Mouse (Mus musculus) MEL (cell line): ENCODE results near the gene Sez6l.

Experiments used
- CHD2 ChIP-seq: IDR thresholded peaks from 2 replicates; pipeline ENCODE4 v1.6.1; 2011; ENCODE audit warnings: low read length, improper control_type of control experiment
- CTCF ChIP-seq, 3 experiments: IDR thresholded peaks in 2 of 3; conservative IDR thresholded peaks in 1 of 3; 2 replicates each; pipeline ENCODE4 v1.5.1; 2011 to 2012; ENCODE audit warnings: low read length in 3 of 3, low read depth in 2 of 3, mild to moderate bottlenecking in 2 of 3, improper control_type of control experiment in 1 of 3, inconsistent platforms in 1 of 3, mixed read lengths in 1 of 3, moderate library complexity in 1 of 3; ENCODE audit not compliant: control insufficient read depth in 1 of 3, insufficient read depth in 1 of 3, poor library complexity in 1 of 3, severe bottlenecking in 1 of 3
- E2F4 ChIP-seq: IDR thresholded peaks from 2 replicates; pipeline ENCODE4 v1.6.1; 2011; ENCODE audit warnings: low read depth, low read length, improper control_type of control experiment, borderline replicate concordance
- ELF1 ChIP-seq: IDR thresholded peaks from 2 replicates; pipeline ENCODE4 v1.6.1; 2014; ENCODE audit warnings: low read depth, mild to moderate bottlenecking, inconsistent platforms, low read length, improper control_type of control experiment, moderate library complexity
- EP300 ChIP-seq, 2 experiments: IDR thresholded peaks; 2 replicates each; pipeline ENCODE4 v1.6.1; 2011; ENCODE audit warnings: improper control_type of control experiment in 2 of 2, low read length in 2 of 2, low read depth in 1 of 2, mild to moderate bottlenecking in 1 of 2
- KAT2A ChIP-seq: conservative IDR thresholded peaks from 2 replicates; pipeline ENCODE4 v1.6.1; 2012; ENCODE audit warnings: low read depth, low read length, improper control_type of control experiment, inconsistent platforms
- MAFK ChIP-seq: IDR thresholded peaks from 2 replicates; pipeline ENCODE4 v1.6.1; 2011; ENCODE audit warnings: low read depth, mild to moderate bottlenecking, low read length, improper control_type of control experiment, borderline replicate concordance
- MAX ChIP-seq: IDR thresholded peaks from 2 replicates; pipeline ENCODE4 v1.6.1; 2011; ENCODE audit warnings: low read length, improper control_type of control experiment
- POLR2AphosphoS5 ChIP-seq: IDR thresholded peaks from 2 replicates; pipeline ENCODE4 v1.6.1; 2012; ENCODE audit warnings: low read depth, borderline replicate concordance, mild to moderate bottlenecking, inconsistent platforms, low read length, moderate library complexity, mixed read lengths
- USF2 ChIP-seq, 2 experiments: IDR thresholded peaks; 2 replicates each; pipeline ENCODE4 v1.6.1; 2011 to 2012; ENCODE audit warnings: improper control_type of control experiment in 2 of 2, low read length in 2 of 2, borderline replicate concordance in 1 of 2, inconsistent platforms in 1 of 2, low read depth in 1 of 2, mild to moderate bottlenecking in 1 of 2; ENCODE audit not compliant: insufficient read depth in 1 of 2
- ZC3H11A ChIP-seq: IDR thresholded peaks from 2 replicates; pipeline ENCODE4 v1.6.1; 2012; ENCODE audit warnings: low read depth, mild to moderate bottlenecking, inconsistent platforms, low read length, improper control_type of control experiment
- ZKSCAN1 ChIP-seq: IDR thresholded peaks from 2 replicates; pipeline ENCODE4 v1.6.1; 2012; ENCODE audit warnings: low read depth, mild to moderate bottlenecking, inconsistent platforms, low read length, improper control_type of control experiment, moderate library complexity
- ZNF384 ChIP-seq: IDR thresholded peaks from 2 replicates; pipeline ENCODE4 v1.6.1; 2012; ENCODE audit warnings: low read depth, mild to moderate bottlenecking, inconsistent platforms, low read length, improper control_type of control experiment

GRCm38 (mm10) chr5:112595701-112596632 is 19.0 kb upstream of the Sez6l start:
- no peak for TF ChIP-seq ZNF384
- TF ChIP-seq CHD2, result no peak
- no peak for TF ChIP-seq USF2 (IDR thresholded peaks at IDR 0.05; ENCODE audit: borderline replicate concordance in 1 of 2, insufficient read depth in 1 of 2, low read depth in 1 of 2, low read length in 2 of 2)
- TF ChIP-seq E2F4, result no peak
- no peak for TF ChIP-seq KAT2A
- TF ChIP-seq MAFK, result no peak
- no peak for TF ChIP-seq ZC3H11A
- TF ChIP-seq CTCF (IDR thresholded peaks at IDR 0.05 in 2 of 3, conservative IDR thresholded peaks at IDR 0.05 in 1 of 3; ENCODE audit: control insufficient read depth in 1 of 3, insufficient read depth in 1 of 3, low read depth in 2 of 3, low read length in 3 of 3, poor library complexity in 1 of 3, severe bottlenecking in 1 of 3), result no peak
- TF ChIP-seq POLR2AphosphoS5, result no peak
- TF ChIP-seq ZKSCAN1, result no peak
- TF ChIP-seq EP300 (IDR thresholded peaks at IDR 0.05; ENCODE audit: low read depth in 1 of 2, low read length in 2 of 2), result no peak
- no peak for TF ChIP-seq ELF1
- TF ChIP-seq MAX, result no peak
